Mouse (Mus musculus): ENCODE results near the gene Gmfg. TPM values are rescaled to one million over a fixed set of nuclear protein-coding genes. Genes with fewer than 3 reads are reported as not detected.

The Gmfg gene
- polyA plus RNA-seq, 1 experiment from 2014 or later: 5.2 TPM

- no peaks in the 10 kb centered on the region; the same call in 1 of the 2 replicates for H3K4me1 ChIP-seq (replicated peaks)
- H3K4me3 ChIP-seq: no peak overlapping the region
- H3K27ac ChIP-seq: no peak overlapping the region
- no peak overlapping the region for H3K4me2 ChIP-seq
- H3K9ac ChIP-seq: no peak overlapping the region
- H3K36me3 ChIP-seq: no peaks in the 10 kb centered on the region
- no peak for ATAC-seq (ENCODE audit: low FRiP score)
- no peaks in the 10 kb centered on the region for H3K27me3 ChIP-seq
- WGBS: 67% methylated on average over 11 of the region's 11 CpGs
- no peaks in the 10 kb centered on the region for H3K9me3 ChIP-seq
Observed at GRCm38 (mm10) chr7:28495426-28495825, 58.2 kb downstream of the Gmfg start.

Other genes starting within 250 kb of the Gmfg start
- 4.3 and 4.6 TPM in 2 replicates for gene Eid2, start 169.6 kb upstream of the Gmfg start, polyA plus RNA-seq (2015; fragmentation: Nextera tagmentation; extraction: Ambion mirVana)
- gene Eid2b, start 159.7 kb upstream of the Gmfg start, polyA plus RNA-seq (2015; fragmentation: Nextera tagmentation; extraction: Ambion mirVana): 36.0 and 36.9 TPM in 2 replicates
- gene Selenov, start 146.3 kb upstream of the Gmfg start, polyA plus RNA-seq (2015; fragmentation: Nextera tagmentation; extraction: Ambion mirVana): 0.74 and 1.2 TPM in 2 replicates
- 22.2 and 24.5 TPM in 2 replicates for gene Dll3, start 135.2 kb upstream of the Gmfg start, polyA plus RNA-seq (2015; fragmentation: Nextera tagmentation; extraction: Ambion mirVana)
- gene Timm50, start 125.4 kb upstream of the Gmfg start, polyA plus RNA-seq (2015; fragmentation: Nextera tagmentation; extraction: Ambion mirVana): 134 and 136 TPM in 2 replicates
- 92.1 and 97.7 TPM in 2 replicates for gene Supt5, start 98.7 kb upstream of the Gmfg start, polyA plus RNA-seq (2015; fragmentation: Nextera tagmentation; extraction: Ambion mirVana)
- gene Rps16, start 86.8 kb upstream of the Gmfg start, polyA plus RNA-seq (2015; fragmentation: Nextera tagmentation; extraction: Ambion mirVana): 537 and 543 TPM in 2 replicates
- gene Plekhg2, start 64.8 kb upstream of the Gmfg start, polyA plus RNA-seq (2015; fragmentation: Nextera tagmentation; extraction: Ambion mirVana): 32.0 and 34.6 TPM in 2 replicates
- 4.6 and 4.9 TPM in 2 replicates for gene Zfp36, start 57.2 kb upstream of the Gmfg start, polyA plus RNA-seq (2015; fragmentation: Nextera tagmentation; extraction: Ambion mirVana)
- 43.7 and 44.8 TPM in 2 replicates for gene Med29, start 44.7 kb upstream of the Gmfg start, polyA plus RNA-seq (2015; fragmentation: Nextera tagmentation; extraction: Ambion mirVana)
- gene Paf1, start 44.5 kb upstream of the Gmfg start, polyA plus RNA-seq (2015; fragmentation: Nextera tagmentation; extraction: Ambion mirVana): 93.0 and 100 TPM in 2 replicates
- gene Lrfn1, start 14.5 kb downstream of the Gmfg start, polyA plus RNA-seq (2015; fragmentation: Nextera tagmentation; extraction: Ambion mirVana): 11.3 and 11.8 TPM in 2 replicates
- not detected in 2 replicates for gene Ifnl2, start 73.0 kb downstream of the Gmfg start, polyA plus RNA-seq (2015; fragmentation: Nextera tagmentation; extraction: Ambion mirVana)
- gene Ifnl3, start 85.4 kb downstream of the Gmfg start, polyA plus RNA-seq (2015; fragmentation: Nextera tagmentation; extraction: Ambion mirVana): not detected in 2 replicates
- gene Sycn, start 103.4 kb downstream of the Gmfg start, polyA plus RNA-seq (2015; fragmentation: Nextera tagmentation; extraction: Ambion mirVana): not detected in 2 replicates
- gene Nccrp1, start 109.8 kb downstream of the Gmfg start, polyA plus RNA-seq (2015; fragmentation: Nextera tagmentation; extraction: Ambion mirVana): 0.13 TPM in 1 of 2 replicates, not detected in the other
- gene Samd4b, start 160.7 kb downstream of the Gmfg start, polyA plus RNA-seq (2015; fragmentation: Nextera tagmentation; extraction: Ambion mirVana): 20.7 and 21.6 TPM in 2 replicates
- 21.5 and 22.1 TPM in 2 replicates for gene Pak4, start 160.7 kb downstream of the Gmfg start, polyA plus RNA-seq (2015; fragmentation: Nextera tagmentation; extraction: Ambion mirVana)
- gene Acp7, start 193.9 kb downstream of the Gmfg start, polyA plus RNA-seq (2015; fragmentation: Nextera tagmentation; extraction: Ambion mirVana): not detected in 2 replicates

Data from hindbrain, embryonic 13.5 days (tissue).